Mouse (Mus musculus) testis, postnatal 10 days (tissue): ENCODE data around the gene Tex26.

Source experiments
- DNase-seq: peaks from one replicate; pipeline ENCODE4 v3.0.0; 2021; ENCODE audit warnings: low spot score

Gene Tex26

DNA sequence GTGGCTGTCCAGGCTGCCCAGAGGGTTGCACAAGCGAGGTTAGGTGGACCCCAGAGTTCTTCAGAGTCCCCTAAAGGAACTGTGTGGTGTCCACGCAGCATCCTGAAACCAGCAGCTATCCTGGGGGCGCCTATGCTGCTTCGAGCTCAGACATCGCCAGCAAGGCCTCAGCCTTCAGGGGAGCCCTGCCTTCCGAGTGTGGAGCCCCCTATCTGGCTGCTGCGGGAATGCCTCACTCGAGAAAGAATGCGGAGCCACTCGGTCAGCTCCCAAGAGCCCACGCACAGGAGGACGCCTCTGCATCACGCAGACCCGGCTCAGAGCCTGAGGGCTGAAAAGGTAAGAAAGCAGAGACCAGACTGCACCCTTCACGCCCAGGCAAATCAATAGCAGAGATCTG lies 50.8 kb downstream of the Tex26 start:
- no peak for DNase-seq

GRCm38 (mm10) chr5:149495655-149496054 lies 56.2 kb downstream of the Tex26 start:
- no peak for DNase-seq

- DNase-seq = no peak
Observed at GRCm38 (mm10) chr5:149496401-149497066, 57.1 kb downstream of the Tex26 start.

DNA sequence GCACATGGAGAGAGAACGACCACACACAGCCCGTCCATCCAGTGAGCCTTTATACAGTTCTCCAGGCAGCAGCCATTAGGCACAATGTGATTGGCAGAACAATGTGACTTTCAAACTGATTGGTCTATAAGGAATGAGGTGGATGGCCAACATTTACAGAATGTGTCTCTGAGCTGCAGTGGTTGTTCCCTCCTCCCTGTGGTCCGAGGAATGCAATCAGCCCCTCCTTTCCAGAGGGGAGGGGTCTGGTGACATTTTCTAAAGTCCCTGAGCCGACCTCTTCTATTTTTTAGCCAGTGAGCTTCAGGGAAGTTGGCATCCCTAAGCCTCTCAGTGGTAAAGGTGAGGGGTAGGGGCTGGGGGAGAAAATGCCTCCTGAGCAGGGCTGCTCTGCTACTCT lies 60.5 kb downstream of the Tex26 start:
- no peak for DNase-seq

- no peak for DNase-seq
Observed at GRCm38 (mm10) chr5:149503423-149504175, 64.1 kb downstream of the Tex26 start.

DNA sequence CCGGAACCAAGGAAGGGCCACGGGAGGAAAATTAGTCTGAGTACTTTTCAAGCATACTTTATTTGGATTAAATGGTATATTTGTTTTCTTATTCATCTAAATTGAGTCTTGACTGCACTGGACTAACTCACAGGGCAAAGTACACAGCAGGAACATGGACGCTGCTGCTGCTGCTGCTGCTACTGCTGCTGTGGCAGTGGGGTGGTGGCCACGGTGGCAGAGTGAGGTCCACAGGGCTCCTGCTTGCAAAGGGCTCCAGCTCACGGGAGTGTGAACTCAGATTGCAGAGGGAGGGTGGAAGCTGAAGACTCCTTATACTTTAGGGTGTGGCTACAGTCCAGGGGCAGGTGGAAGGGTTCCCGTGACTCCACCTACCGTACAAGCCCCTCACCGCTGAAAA lies 65.5 kb downstream of the Tex26 start:
- no peak for DNase-seq

GRCm38 (mm10) chr5:149506033-149506432 lies 66.6 kb downstream of the Tex26 start:
- DNase-seq = no peak

GRCm38 (mm10) chr5:149508094-149509029 lies 68.9 kb downstream of the Tex26 start:
- no peak for DNase-seq

GRCm38 (mm10) chr5:149510323-149510722 lies 70.9 kb downstream of the Tex26 start:
- no peak for DNase-seq

- no peak for DNase-seq
Observed at GRCm38 (mm10) chr5:149512695-149513094, 73.2 kb downstream of the Tex26 start.

- no peak for DNase-seq
Observed at GRCm38 (mm10) chr5:149513438-149514086, 74.1 kb downstream of the Tex26 start.

DNA sequence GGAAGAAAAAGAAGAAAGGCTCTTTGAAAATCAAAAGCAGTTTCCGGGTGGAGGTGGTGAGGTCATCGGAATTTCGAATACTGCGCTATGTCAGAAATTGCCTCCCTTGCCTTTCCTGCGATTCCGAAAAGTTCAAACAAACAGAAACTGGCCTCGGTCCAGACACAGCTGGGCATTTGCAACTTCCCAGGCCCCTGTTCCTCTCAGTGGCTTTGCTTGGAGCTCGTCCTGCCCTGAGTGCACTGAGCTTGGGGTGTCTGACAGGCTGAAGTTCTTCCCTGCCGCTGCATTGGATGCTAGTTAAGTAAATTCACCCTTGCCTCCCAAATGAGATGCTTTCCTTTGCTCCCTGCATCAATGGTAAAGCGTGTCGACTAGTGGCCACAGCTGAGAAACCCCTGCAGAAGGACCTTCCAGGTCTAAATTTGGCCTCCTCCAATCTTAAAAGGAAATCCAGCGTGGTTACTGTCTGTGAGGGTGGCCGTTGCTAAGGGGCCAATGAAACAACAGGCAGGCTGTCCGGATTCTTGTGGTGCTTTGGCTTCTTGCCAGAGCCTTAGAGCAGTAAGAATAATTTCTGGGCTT lies 74.7 kb downstream of the Tex26 start:
- peak; percentile 61 for DNase-seq

DNA sequence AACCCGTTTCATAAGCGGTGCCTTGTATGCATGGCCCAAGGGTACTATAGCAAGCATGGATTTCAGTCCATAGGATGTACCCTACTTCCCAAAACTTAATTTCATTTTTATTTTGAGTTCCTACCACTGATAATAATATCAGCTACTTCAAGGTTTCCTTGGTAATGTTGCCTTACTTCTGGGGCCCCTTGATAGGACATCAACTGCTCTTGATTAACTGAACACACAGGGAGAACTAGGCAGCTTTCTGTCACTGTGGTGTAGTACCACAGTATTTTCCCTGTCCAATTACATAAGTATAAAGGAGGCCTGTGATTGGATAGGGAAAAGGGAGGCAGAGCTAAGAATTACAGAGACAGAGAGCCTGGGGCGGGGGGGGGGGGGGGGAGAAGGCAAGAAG lies 75.4 kb downstream of the Tex26 start:
- DNase-seq = no peak

DNA sequence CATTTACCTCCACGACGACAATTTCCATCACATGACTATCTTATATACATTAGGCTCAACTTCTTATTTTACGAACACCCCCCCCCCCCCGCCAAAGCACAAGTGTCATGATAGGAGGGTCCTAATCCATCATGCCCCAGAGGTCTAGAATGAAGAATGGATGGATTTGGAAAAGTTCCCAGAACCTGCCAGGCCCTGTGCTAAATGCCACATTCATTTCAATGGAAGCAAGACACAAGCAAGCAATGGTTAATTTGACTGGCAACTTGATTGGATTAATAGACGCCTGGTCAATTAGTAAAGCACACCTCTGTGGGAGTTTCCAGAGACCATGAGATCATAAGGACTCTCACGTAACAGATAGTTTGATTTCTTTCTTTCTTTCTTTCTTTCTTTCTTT lies 77.7 kb downstream of the Tex26 start:
- DNase-seq = no peak
